Mouse (Mus musculus) cerebellum, adult 8-10 months (tissue): Measurements from ENCODE around the gene Rad51b.

Source experiments
- DNase-seq: peaks from one replicate; pipeline ENCODE4 v3.0.0; 2022

Gene Rad51b

GRCm38 (mm10) chr12:79331722-79332121, 34.6 kb downstream of the Rad51b start:
- DNase-seq, result no peak

DNA sequence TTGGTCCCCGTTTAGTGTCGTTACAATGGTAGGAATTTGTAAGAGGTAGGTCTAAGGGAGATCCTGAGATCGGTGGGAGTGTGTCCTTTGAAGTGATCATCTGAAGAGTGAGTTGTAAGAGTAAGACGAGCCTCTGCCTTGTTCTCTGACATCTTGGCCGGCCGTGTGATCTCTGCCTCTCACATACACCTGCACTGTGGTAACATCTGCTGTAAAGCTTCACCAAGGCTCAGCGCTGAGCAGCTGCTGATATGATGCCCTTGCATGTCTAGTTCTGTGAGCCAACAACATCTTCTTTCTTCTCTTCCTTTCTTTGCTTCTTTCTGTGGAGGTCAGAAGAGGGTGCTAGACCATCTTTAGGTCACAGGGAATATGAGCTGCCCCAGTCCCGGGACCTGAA, 41.7 kb downstream of the Rad51b start:
- DNase-seq, result no peak

- no peak for DNase-seq
These were observed 43.4 kb downstream of the Rad51b start for GRCm38 (mm10) chr12:79340513-79340912.

- no peak for DNase-seq
These were observed 44.3 kb downstream of the Rad51b start for GRCm38 (mm10) chr12:79341291-79341845.

GRCm38 (mm10) chr12:79346198-79346733, 49.2 kb downstream of the Rad51b start:
- DNase-seq, result no peak

GRCm38 (mm10) chr12:79347643-79348042, 50.6 kb downstream of the Rad51b start:
- DNase-seq, result peak; percentile 50

GRCm38 (mm10) chr12:79351461-79351860, 54.4 kb downstream of the Rad51b start:
- no peak for DNase-seq

DNA sequence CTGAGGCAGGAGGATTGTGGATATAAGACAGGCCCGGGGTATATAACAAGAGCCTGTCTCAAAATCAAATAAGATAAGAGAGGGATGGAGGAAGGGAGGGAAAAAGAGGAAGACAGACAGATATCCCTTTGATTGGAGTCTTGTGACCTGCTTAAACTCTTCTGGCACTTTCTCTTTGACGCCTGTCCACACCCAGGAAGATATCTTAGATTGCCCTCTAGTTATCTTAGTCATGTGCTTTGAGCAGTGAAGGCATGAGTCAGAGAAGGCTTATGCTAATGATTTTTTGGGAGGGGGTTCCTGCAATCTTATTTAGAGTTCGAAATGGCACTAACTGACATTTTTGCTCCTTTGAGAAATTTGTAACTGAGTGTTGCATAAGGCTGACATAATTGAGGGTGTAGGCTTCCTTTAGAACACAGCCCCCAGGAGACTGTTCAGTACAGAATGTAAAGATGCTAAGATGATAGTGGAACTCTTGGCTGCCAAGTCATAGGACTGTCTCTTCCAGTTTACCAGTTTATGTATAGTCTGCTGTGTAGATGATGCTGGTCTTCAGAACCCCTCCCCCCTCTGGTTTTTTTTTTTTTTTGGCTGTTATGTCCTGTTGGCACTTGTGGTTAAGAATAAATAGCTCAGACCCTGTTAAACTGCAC, 55.1 kb downstream of the Rad51b start:
- DNase-seq, result no peak

DNA sequence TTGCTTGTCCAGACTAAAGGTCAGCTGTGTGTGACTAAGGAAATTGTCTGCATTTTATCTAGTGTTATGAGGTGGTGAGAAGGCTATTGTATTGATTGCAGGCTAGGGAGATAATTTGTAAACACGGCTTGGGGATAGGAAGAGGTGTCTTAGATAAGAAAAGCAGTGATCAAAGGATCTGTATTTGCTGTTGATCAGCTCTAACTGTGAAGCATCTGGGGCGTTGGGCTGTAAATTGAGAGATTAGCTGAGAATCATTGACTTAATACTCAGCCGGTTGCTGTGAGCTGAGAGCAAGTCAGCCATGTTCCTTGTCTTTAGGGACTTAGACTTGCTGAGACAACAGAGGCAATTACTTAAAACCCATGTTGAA, 55.6 kb downstream of the Rad51b start:
- DNase-seq, result no peak

GRCm38 (mm10) chr12:79353356-79353755, 56.3 kb downstream of the Rad51b start:
- no peak for DNase-seq

DNA sequence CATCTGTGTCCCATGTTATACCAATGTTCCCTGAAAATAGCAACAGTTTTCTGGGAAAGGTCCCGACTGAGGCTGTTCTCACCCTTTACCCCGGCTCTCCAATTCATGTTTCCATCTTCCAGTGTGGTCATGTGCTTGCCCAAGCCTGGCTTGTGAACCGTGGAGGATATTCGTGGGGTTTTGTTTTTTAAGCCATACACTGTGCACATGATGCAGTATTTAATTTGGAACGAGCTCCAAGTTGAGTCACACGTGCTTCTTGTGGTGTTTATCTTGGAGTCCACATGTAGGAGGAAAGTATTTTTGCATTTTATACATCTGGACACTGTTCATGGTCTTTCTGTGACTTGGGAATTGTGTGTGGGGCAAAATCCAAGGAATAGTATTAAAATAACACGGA, 57.5 kb downstream of the Rad51b start:
- DNase-seq, result no peak

DNA sequence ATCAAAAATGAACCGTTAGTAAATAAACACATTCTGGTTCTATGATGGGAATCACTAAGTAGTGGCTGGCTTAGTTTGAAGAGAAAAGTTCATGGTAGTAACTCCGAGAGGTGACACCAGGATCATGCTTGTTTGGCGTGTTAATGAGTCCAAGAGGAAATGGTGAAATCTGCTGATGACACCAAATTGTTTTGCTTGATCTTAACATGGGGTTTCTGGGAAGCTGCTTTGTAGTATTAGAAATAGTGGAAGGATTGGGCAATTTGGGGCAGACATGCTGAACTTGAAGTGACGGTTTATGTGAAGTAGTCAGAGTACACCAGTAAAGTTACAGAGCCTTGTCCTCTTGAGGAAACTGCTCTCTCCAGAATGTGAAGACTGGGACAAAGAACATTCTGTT, 59.1 kb downstream of the Rad51b start:
- no peak for DNase-seq

- no peak for DNase-seq
These were observed 60.5 kb downstream of the Rad51b start for GRCm38 (mm10) chr12:79357631-79358030.

DNA sequence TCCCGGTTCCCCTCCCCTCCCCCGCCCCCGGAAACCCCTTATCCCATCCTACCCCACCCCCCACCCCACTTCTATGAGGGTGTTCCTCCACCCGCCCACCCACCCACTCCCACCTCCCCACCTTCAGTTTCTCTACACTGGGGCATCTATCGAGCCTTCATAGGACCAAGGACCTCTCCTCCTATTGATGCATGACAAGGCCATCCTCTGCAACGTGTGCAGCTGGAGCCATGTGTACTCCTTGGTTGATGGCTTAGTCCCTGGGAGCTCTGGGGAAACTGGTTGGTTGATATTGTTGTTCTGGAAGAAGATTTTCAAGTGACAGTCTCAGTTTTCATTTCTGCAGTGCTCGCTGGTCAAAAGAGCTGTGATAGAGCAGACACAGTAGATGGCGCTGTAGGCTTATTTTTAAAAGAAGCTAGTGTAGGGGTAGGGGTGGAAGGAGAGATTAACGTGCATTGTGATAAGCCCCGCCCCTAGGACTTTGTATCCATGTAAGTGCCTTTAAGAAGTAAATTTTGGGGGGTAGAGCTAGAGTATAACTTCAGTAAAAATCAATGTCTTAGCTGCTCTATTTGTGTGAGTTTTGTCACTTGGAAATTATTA, 61.6 kb downstream of the Rad51b start:
- peak; percentile 51 for DNase-seq

DNA sequence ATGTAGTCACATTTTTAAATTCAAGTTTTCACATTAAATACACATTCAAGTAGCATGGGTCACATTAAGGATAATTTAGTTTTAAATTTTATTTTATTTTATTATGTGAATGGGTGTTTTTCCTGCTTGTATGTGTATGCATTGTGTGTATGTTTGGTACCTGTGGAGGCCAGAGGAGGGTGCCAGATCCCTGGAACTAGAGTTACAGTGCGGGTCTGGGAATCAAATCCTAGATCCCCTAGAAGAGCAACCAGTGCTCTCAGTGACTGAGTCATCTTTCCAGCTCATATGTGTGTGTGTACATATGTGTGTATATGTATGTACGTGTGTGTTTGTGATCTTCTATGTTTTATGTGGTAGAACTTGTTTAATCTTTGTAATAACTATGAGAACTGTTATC, 62.3 kb downstream of the Rad51b start:
- no peak for DNase-seq

- DNase-seq, result peak; percentile 3
These were observed 65.1 kb downstream of the Rad51b start for GRCm38 (mm10) chr12:79362219-79362618.

- no peak for DNase-seq
These were observed 67.2 kb downstream of the Rad51b start for GRCm38 (mm10) chr12:79364284-79364683.

DNA sequence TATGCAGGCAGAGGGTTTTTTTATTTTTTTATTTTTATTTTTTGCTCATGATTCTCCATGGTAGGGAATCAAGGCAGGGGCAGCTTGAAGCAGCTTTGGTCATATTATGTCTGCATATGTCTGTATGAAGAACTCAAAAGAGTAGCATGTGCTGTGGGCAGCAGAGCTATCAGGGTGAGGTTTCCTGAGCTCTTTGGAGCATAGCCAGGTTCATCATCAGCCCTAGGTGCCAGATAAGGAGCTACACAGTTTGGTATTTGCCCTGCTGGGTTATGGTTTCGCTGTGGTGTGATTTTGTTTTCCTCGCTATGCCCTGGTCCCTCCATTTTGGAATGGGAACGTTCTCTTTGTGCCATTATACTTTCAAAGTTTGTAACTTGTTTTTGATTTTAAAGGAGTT, 71.7 kb downstream of the Rad51b start:
- DNase-seq, result no peak

DNA sequence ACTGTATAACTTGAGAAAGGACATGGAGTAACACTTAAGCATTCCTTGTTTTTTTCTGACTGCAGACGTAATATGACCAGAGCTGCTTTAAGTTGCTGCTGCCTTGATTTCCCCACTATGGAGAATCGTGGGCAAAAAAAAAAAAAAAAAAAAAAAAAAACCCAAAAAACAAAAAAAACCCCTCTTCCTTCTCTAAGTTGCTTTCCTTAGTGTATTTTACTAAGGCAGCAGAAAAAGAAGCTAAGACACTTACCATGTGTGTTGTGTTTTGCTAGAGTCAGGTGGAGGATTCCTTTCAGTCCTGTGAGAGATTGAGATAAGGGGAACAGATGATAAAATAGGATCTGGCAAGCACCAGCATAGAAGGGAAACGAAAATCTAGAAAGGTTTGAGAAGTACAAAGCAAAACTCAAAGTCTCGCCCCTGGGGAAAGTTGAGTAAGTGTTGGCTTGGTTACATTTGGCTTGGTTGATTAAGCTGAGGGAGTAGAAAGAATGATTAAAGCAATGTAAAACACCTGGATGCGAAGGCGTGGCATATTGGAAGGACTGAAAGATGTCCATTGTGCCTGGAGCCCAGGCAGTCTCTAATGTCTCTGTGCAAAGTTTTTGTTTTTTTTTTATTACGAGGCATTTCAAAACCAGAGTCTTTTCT, 72.6 kb downstream of the Rad51b start:
- no peak for DNase-seq

DNA sequence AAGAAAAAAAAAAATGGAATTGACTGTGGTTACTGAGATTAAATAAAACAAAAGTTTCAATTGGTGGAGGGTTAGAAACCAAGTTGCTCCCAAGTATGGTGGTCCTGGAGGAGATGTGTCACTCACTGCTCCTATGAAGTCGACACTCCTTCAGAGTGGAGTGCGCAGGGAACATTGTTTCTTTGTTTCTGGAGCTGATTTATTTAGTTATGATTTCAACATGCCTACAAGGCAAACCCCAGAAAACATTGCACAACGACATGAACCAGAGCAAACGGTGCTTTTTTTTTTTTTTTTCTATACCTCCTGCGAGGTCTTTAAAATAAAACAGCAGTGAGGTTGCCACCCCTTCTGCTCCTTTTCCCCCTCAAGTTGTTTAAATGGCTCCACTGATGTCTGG, 75.6 kb downstream of the Rad51b start:
- no peak for DNase-seq

DNA sequence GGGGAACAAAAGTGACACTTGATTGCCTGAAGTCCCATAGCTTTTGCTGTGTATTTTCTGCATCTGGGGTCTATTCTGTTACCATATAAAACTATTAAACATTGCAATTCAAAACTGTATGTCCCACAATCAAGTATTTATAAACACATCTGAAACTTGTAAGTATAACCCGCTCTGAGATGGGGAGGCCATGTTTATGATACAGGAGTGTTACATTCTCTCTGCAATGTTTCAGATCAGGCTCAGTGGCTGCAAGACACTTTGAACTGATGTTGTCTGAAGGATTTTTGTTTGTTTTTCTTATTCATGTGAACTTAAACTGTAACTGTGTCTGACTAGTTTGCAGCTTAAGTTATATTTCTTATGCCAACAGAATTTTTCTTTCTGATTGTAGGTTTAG, 80.3 kb downstream of the Rad51b start:
- no peak for DNase-seq

DNA sequence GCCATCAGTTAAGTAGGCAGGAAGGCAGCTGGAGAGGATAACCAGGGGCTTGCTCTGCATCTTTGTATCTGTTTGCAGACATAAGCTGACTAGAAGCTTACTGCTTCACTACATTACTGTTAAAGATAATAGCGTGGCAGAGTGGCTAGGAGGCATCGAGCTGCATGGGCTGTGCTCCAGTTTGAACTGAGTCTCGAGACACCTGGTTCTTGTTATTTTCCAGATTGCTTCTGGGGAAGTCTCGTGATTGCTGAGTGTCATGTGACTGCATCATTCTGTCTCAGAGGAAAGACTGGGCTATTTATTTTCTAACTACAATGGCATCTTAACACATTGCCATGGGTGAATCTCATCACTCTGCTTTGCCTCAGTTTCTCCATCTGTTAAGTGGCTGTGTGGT, 80.8 kb downstream of the Rad51b start:
- DNase-seq, result no peak

GRCm38 (mm10) chr12:79380190-79380589, 83.1 kb downstream of the Rad51b start:
- DNase-seq, result no peak

- DNase-seq, result no peak
These were observed 84.4 kb downstream of the Rad51b start for GRCm38 (mm10) chr12:79381489-79381888.
